ENCODE assay signal across 26 mouse cellular contexts in genomic region chr3:102138899-102139298, GRCm38 (mm10). TPM values are rescaled to one million over a fixed set of nuclear protein-coding genes. Genes with fewer than 3 reads are reported as not detected.
DNase-seq lines count a peak whose midpoint lies in the region; ATAC-seq lines count a peak whose summit lies in the region.
"Had no signal": no experiment of that assay in that cellular context is flagged by ENCODE, and none has a peak within 500 bp of the region (broad histone marks: within the 10 kb centered on the region; RNA-seq: fewer than 3 reads in every experiment).

No protein-coding gene starts in this region.

- peak; percentile 55 for ATAC-seq in kidney, embryonic 15.5 days (replicated peaks; ENCODE audit: low FRiP score)
- ATAC-seq in midbrain, embryonic 15.5 days (replicated peaks), result peak; percentile 35; the same call in 1 of the 2 replicates
- ATAC-seq in midbrain, embryonic 14.5 days (ENCODE audit: low FRiP score, low TSS enrichment), result no peak
- ATAC-seq: forebrain, embryonic 14.5 days; forebrain, postnatal 0 days; hindbrain, embryonic 16.5 days had no signal

- H3K4me3 ChIP-seq in kidney, embryonic 15.5 days (replicated peaks), result no peak overlapping the region
- H3K4me3 ChIP-seq in midbrain, embryonic 15.5 days, result no peak overlapping the region
- H3K4me3 ChIP-seq in midbrain, embryonic 14.5 days (replicated peaks; ENCODE audit: low read depth, low read length), result no peak overlapping the region
- H3K4me3 ChIP-seq: embryonic facial prominence, embryonic 12.5 days; embryonic facial prominence, embryonic 15.5 days; gastrocnemius, adult 2 months; heart, embryonic 10.5 days; heart, embryonic 13.5 days; hindbrain, embryonic 13.5 days had no signal

- no peak overlapping the region for H3K4me2 ChIP-seq in kidney, embryonic 15.5 days
- H3K4me2 ChIP-seq in midbrain, embryonic 15.5 days, result no peak overlapping the region
- no peak overlapping the region for H3K4me2 ChIP-seq in midbrain, embryonic 14.5 days (ENCODE audit: low read length)
- H3K4me2 ChIP-seq: embryonic facial prominence, embryonic 12.5 days; embryonic facial prominence, embryonic 15.5 days; heart, embryonic 13.5 days; hindbrain, embryonic 13.5 days had no signal

- no peak overlapping the region for H3K9ac ChIP-seq in kidney, embryonic 15.5 days
- no peak overlapping the region for H3K9ac ChIP-seq in midbrain, embryonic 15.5 days
- no peak overlapping the region for H3K9ac ChIP-seq in midbrain, embryonic 14.5 days (replicated peaks; ENCODE audit: low read length)
- H3K9ac ChIP-seq: embryonic facial prominence, embryonic 12.5 days; embryonic facial prominence, embryonic 15.5 days; forebrain, postnatal 0 days; heart, embryonic 13.5 days; hindbrain, embryonic 13.5 days had no signal

- peak overlapping the region; percentile 64; the same call in 1 of the 2 replicates for H3K27ac ChIP-seq in kidney, embryonic 15.5 days
- no peak overlapping the region for H3K27ac ChIP-seq in midbrain, embryonic 15.5 days
- H3K27ac ChIP-seq in midbrain, embryonic 14.5 days (replicated peaks; ENCODE audit: low read depth, low read length), result no peak overlapping the region
- H3K27ac ChIP-seq: embryonic facial prominence, embryonic 12.5 days; embryonic facial prominence, embryonic 15.5 days; heart, embryonic 13.5 days; hindbrain, embryonic 13.5 days had no signal

- no peaks in the 10 kb centered on the region for H3K36me3 ChIP-seq in kidney, embryonic 15.5 days
- H3K36me3 ChIP-seq in midbrain, embryonic 15.5 days (replicated peaks), result no peaks in the 10 kb centered on the region
- no peaks in the 10 kb centered on the region for H3K36me3 ChIP-seq in midbrain, embryonic 14.5 days (ENCODE audit: control insufficient read depth, insufficient read depth, low read length)
- H3K36me3 ChIP-seq: embryonic facial prominence, embryonic 12.5 days; embryonic facial prominence, embryonic 15.5 days; heart, embryonic 10.5 days; hindbrain, embryonic 13.5 days had no signal

- H3K27me3 ChIP-seq in kidney, embryonic 15.5 days, result no peaks in the 10 kb centered on the region; the same call in 1 of the 2 replicates
- no peaks in the 10 kb centered on the region for H3K27me3 ChIP-seq in midbrain, embryonic 15.5 days (replicated peaks)
- H3K27me3 ChIP-seq in midbrain, embryonic 14.5 days (ENCODE audit: control insufficient read depth, insufficient read depth, low read length), result no peaks in the 10 kb centered on the region
- H3K27me3 ChIP-seq: embryonic facial prominence, embryonic 15.5 days; heart, embryonic 13.5 days; hindbrain, embryonic 13.5 days had no signal

- H3K4me1 ChIP-seq in kidney, embryonic 15.5 days, result peaks cover 37% of the 10 kb centered on the region
- peaks cover 16% of the 10 kb centered on the region; the same call in 1 of the 2 replicates for H3K4me1 ChIP-seq in midbrain, embryonic 15.5 days
- no peaks in the 10 kb centered on the region for H3K4me1 ChIP-seq in midbrain, embryonic 14.5 days (ENCODE audit: control insufficient read depth, insufficient read depth, low read length)

- H3K9me3 ChIP-seq in kidney, embryonic 15.5 days (replicated peaks), result no peaks in the 10 kb centered on the region
- no peaks in the 10 kb centered on the region for H3K9me3 ChIP-seq in midbrain, embryonic 15.5 days
- no peaks in the 10 kb centered on the region for H3K9me3 ChIP-seq in midbrain, embryonic 14.5 days (ENCODE audit: control insufficient read depth, low read length)
- H3K9me3 ChIP-seq: embryonic facial prominence, embryonic 12.5 days; embryonic facial prominence, embryonic 15.5 days; heart, embryonic 10.5 days; heart, embryonic 13.5 days; hindbrain, embryonic 13.5 days had no signal

- 48% methylated on average over 6 of the region's 6 CpGs for WGBS in kidney, embryonic 15.5 days
- WGBS in midbrain, embryonic 15.5 days, result 38% methylated on average over 6 of the region's 6 CpGs
- 29% methylated on average over 6 of the region's 6 CpGs for WGBS in midbrain, embryonic 14.5 days

- peak; percentile 83 for DNase-seq in heart, adult 11 months
- DNase-seq in heart, adult 8-10 months (ENCODE audit: low spot score), result no peak
- DNase-seq in kidney, postnatal 36 days, result no peak
- DNase-seq in kidney, postnatal 4 days, result peak; percentile 31 to 40
- no peak for DNase-seq in kidney, postnatal 10 days
- DNase-seq in midbrain, embryonic 14.5 days, result no peak
- DNase-seq: adrenal gland, postnatal 10 days; adrenal gland, postnatal 36 days; cerebellum, adult 18-20 months; cerebellum, adult 9-10 months; cerebellum, postnatal 14 days; forebrain, postnatal 0 days; gastrocnemius, adult 2 months; gastrocnemius, postnatal 14 days; heart, postnatal 14 days; heart, postnatal 4 days had no signal

RNA-seq across cellular contexts. Expression of gene Casq2, which starts 52.7 kb away (rescaled TPM):
- 1,000 to 10,000 TPM in 1 of 4 experiments, 100 to 1,000 TPM in 3; 901 to 1,105 (median 935) TPM for total RNA-seq in heart, adult 8-10 months (2022)
- polyA plus RNA-seq in kidney, embryonic 15.5 days (2015; fragmentation: Nextera tagmentation; extraction: Ambion mirVana), result 6.6 and 11.1 TPM in 2 replicates
- polyA plus RNA-seq in midbrain, embryonic 15.5 days (2015; fragmentation: Nextera tagmentation; extraction: Ambion mirVana), result 0.22 and 0.25 TPM in 2 replicates
- 0.16 and 0.26 TPM in 2 replicates for polyA plus RNA-seq in midbrain, embryonic 14.5 days (2014; fragmentation: Nextera tagmentation; extraction: Ambion mirVana)
- polyA plus RNA-seq: forebrain, embryonic 11.5 days had no signal

Comparison
In these comparisons a context has a peak if more than half of its experiments do, and no peak if none do; other contexts are left out.
1. DNase-seq: peak in heart, adult 11 months (single experiment) and kidney, postnatal 4 days (2 of 2); none in heart, adult 8-10 months (single experiment), kidney, postnatal 36 days (0 of 2), kidney, postnatal 10 days (single experiment) and midbrain, embryonic 14.5 days (single experiment).